Mouse (Mus musculus): Measurements from ENCODE around the gene Rbm20.

DNA sequence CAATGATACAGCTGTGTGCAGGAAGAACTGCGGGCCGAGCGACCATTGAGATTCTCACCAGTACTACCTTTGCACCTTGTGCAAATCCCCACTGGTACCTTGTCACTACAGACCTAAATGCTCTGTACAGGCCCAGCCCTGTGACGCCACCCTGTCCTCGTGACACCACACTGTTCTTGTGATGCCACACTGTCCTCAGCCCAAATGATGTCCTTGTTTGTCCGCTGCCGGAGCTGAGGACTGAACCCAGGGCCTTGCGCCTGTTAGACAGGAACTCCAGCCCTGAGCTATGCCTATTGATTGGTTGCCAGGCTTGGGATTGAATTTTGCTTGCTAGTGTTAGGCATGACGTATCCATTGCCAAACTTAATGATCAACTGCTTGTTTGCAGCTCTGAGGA lies 40.3 kb downstream of the Rbm20 start:
- TF ChIP-seq CTCF (IDR thresholded peaks at IDR 0.05; ENCODE audit: low read depth) = no peak
- TF ChIP-seq EP300 (IDR thresholded peaks at IDR 0.05; ENCODE audit: low read depth) = no peak
